Comparison of ENCODE assay signal across 32 mouse cellular contexts in the genomic region with DNA sequence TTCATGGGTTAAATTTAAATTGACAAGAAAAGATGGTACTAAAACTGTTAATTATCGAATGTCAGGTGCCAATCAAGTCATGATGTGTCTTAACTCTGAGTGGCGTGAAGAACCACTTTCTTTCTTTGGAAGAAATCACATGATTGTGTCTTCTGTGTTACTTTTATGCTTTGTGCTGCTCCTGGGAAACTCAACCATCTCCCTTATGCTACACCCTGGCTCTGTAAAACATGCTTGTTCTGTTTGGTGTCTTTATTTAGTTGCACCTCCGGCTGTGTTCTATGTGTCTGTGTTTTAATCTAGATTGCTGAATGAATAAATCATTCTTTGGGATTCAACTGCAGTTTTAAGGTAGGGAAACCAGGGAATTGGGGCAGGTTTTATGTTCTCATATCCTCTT.
"Had no signal": no experiment of that assay in that cellular context is flagged by ENCODE, and none has a peak within 500 bp of the region (broad histone marks: within the 10 kb centered on the region; RNA-seq: fewer than 3 reads in every experiment).

No protein-coding gene starts in this region.

- H3K4me2 ChIP-seq: heart, embryonic 15.5 days; hindbrain, embryonic 12.5 days; hindbrain, embryonic 13.5 days; hindbrain, embryonic 14.5 days; hindbrain, embryonic 15.5 days; intestine, embryonic 15.5 days; kidney, embryonic 15.5 days had no signal

- H3K9ac ChIP-seq: heart, embryonic 15.5 days; hindbrain, embryonic 12.5 days; hindbrain, embryonic 13.5 days; hindbrain, embryonic 14.5 days; hindbrain, embryonic 15.5 days; intestine, embryonic 15.5 days; kidney, embryonic 15.5 days had no signal

- H3K36me3 ChIP-seq: heart, embryonic 15.5 days; hindbrain, embryonic 10.5 days; hindbrain, embryonic 12.5 days; hindbrain, embryonic 13.5 days; hindbrain, embryonic 15.5 days; intestine, embryonic 15.5 days; kidney, embryonic 15.5 days had no signal

- H3K4me1 ChIP-seq: heart, embryonic 15.5 days; hindbrain, embryonic 10.5 days; hindbrain, embryonic 12.5 days; hindbrain, embryonic 13.5 days; hindbrain, embryonic 15.5 days; intestine, embryonic 15.5 days; kidney, embryonic 15.5 days had no signal

- H3K27ac ChIP-seq: heart, embryonic 15.5 days; hindbrain, embryonic 10.5 days; hindbrain, embryonic 12.5 days; hindbrain, embryonic 13.5 days; hindbrain, embryonic 14.5 days; hindbrain, embryonic 15.5 days; hindbrain, postnatal 0 days; intestine, embryonic 15.5 days; kidney, embryonic 15.5 days; kidney, postnatal 0 days; layer of hippocampus, adult 2 months; left cerebral cortex, adult 2 months had no signal

- H3K9me3 ChIP-seq: heart, embryonic 15.5 days; hindbrain, embryonic 12.5 days; hindbrain, embryonic 13.5 days; hindbrain, embryonic 15.5 days; intestine, embryonic 15.5 days had no signal

- H3K4me3 ChIP-seq: heart, embryonic 15.5 days; hindbrain, embryonic 10.5 days; hindbrain, embryonic 12.5 days; hindbrain, embryonic 13.5 days; hindbrain, embryonic 15.5 days; intestine, embryonic 15.5 days; kidney, embryonic 15.5 days; layer of hippocampus, adult 2 months; left cerebral cortex, adult 2 months had no signal

- H3K27me3 ChIP-seq: heart, embryonic 15.5 days; hindbrain, embryonic 12.5 days; hindbrain, embryonic 13.5 days; hindbrain, embryonic 15.5 days; intestine, embryonic 15.5 days; kidney, embryonic 15.5 days had no signal

- ATAC-seq: hindbrain, embryonic 16.5 days; hindbrain, postnatal 0 days; inflammation-experienced regulatory T-cells, adult 6 months; intestine, embryonic 15.5 days; intestine, embryonic 16.5 days; intestine, postnatal 0 days had no signal

- DNase-seq: heart, postnatal 10 days; heart, postnatal 14 days; heart, postnatal 36 days; heart, postnatal 4 days; kidney, adult 11 months; kidney, adult 18-20 months; kidney, adult 2 months; kidney, adult 8-10 months; kidney, adult 9 months; kidney, postnatal 10 days; kidney, postnatal 14 days; kidney, postnatal 25 days; kidney, postnatal 36 days; kidney, postnatal 4 days; layer of hippocampus, adult 9-11 months; layer of hippocampus, postnatal 36 days had no signal
